Mouse (Mus musculus) lung, postnatal 0 days (tissue): ENCODE measurements around the gene Gm48551. TPM values are rescaled to one million over a fixed set of nuclear protein-coding genes. Genes with fewer than 3 reads are reported as not detected.

ENCODE experiments used
- ATAC-seq: fragments of 200-750 bp; cut with Nextera tagmentation; 2 replicates; pipeline ENCODE4 v1.8.0; 2017; ENCODE audit warnings: moderate library complexity
- DNase-seq: peaks from one replicate; pipeline ENCODE4 v3.0.0-alpha.2; 2016; ENCODE audit warnings: low spot score
- H3K27ac ChIP-seq: fragments of 300-500 bp; sonication (generic); 2 replicates; pipeline ENCODE4 v1.5.1; 2014; ENCODE audit warnings: antibody characterized with exemption, mild to moderate bottlenecking, low read length, mixed read lengths
- H3K27me3 ChIP-seq: fragments of 300-500 bp; sonication (generic); replicated peaks from 2 replicates; pipeline ENCODE4 v1.6.1; 2014; ENCODE audit warnings: low read length, mixed read lengths; ENCODE audit not compliant: insufficient read depth
- H3K36me3 ChIP-seq: fragments of 300-500 bp; sonication (generic); 2 replicates; pipeline ENCODE4 v1.6.1; 2014; ENCODE audit warnings: low read length, mixed read lengths; ENCODE audit not compliant: insufficient read depth
- H3K4me1 ChIP-seq: fragments of 300-500 bp; sonication (generic); 2 replicates; pipeline ENCODE4 v1.6.1; 2014; ENCODE audit warnings: antibody characterized with exemption, low read depth, low read length, mixed read lengths; ENCODE audit not compliant: insufficient read depth
- H3K4me2 ChIP-seq: fragments of 300-500 bp; sonication (generic); replicated peaks from 2 replicates; pipeline ENCODE4 v1.6.1; 2014; ENCODE audit warnings: low read depth, mild to moderate bottlenecking, low read length, moderate library complexity, mixed read lengths
- H3K4me3 ChIP-seq: fragments of 300-500 bp; sonication (generic); 2 replicates; pipeline ENCODE4 v1.5.1; 2014; ENCODE audit warnings: low read depth, low read length
- H3K9ac ChIP-seq: fragments of 300-500 bp; sonication (generic); replicated peaks from 2 replicates; pipeline ENCODE4 v1.6.1; 2014; ENCODE audit warnings: low read depth, mild to moderate bottlenecking
- H3K9me3 ChIP-seq: fragments of 300-500 bp; sonication (generic); 2 replicates; pipeline ENCODE4 v1.6.1; 2016; ENCODE audit warnings: low read length, mixed read lengths
- CTCF ChIP-seq: IDR thresholded peaks from 2 replicates; pipeline ENCODE4 v1.5.1; 2016; ENCODE audit warnings: antibody characterized with exemption, mild to moderate bottlenecking
- EP300 ChIP-seq: IDR thresholded peaks from 2 replicates; pipeline ENCODE4 v1.6.1; 2016; ENCODE audit warnings: antibody characterized with exemption, mild to moderate bottlenecking, control low read depth
- WGBS: fragments of 180-500 bp; shearing (Covaris S2); extraction: QIAGEN DNeasy Blood & Tissue Kit; methylation state at CpG from one replicate; pipeline ENCODE4 v1.1.7; 2014; 5-methylcytosine and 5-hydroxymethylcytosine counted together
- polyA plus RNA-seq: library from polyadenylated mRNA; unstranded; fragments of >200 nt; fragmentation: Nextera tagmentation; extraction: Ambion mirVana; gene quantifications from 2 replicates; pipeline ENCODE4 v1.2.1, GENCODE M21; 2015

Gm48551 gene
- polyA plus RNA-seq, 1 experiment from 2014 or later = 2.4 TPM

- Histone ChIP-seq H3K4me3 (peak overlapping the region; percentile 17), H3K36me3 (peaks cover 15% of the 10 kb centered on the region), H3K4me1 (peaks cover 17% of the 10 kb centered on the region), H3K27me3 (no peaks in the 10 kb centered on the region), H3K9me3 (no peaks in the 10 kb centered on the region), H3K4me2 (peak overlapping the region; percentile 53), H3K9ac (0 out of 2 replicates have a peak overlapping the region, but pooled peaks have one; percentile 12), H3K27ac (peak overlapping the region; percentile 44; the same call in 1 of the 2 replicates)
- TF ChIP-seq CTCF (no peak), EP300 (no peak)
- ATAC-seq (no peak), DNase-seq (no peak)
- 15% methylated on average over 44 of the region's 54 CpGs for WGBS
Measured at GRCm38 (mm10) chr10:81363436-81364346, 20.6 kb upstream of the Gm48551 start.

GRCm38 (mm10) chr10:81364666-81365065, 19.6 kb upstream of the Gm48551 start:
- Histone ChIP-seq H3K4me3 (peak overlapping the region; percentile 17; the same call in 1 of the 2 replicates), H3K27me3 (no peaks in the 10 kb centered on the region), H3K36me3 (peaks cover 25% of the 10 kb centered on the region), H3K4me1 (peaks cover 17% of the 10 kb centered on the region), H3K27ac (no peak overlapping the region), H3K4me2 (peak overlapping the region; percentile 53), H3K9ac (no peak overlapping the region), H3K9me3 (no peaks in the 10 kb centered on the region)
- DNase-seq (no peak), ATAC-seq (no peak)
- 14% methylated on average over 28 of the region's 28 CpGs for WGBS
- TF ChIP-seq EP300 (no peak), CTCF (no peak)

GRCm38 (mm10) chr10:81365073-81365472, 19.2 kb upstream of the Gm48551 start:
- Histone ChIP-seq H3K4me3 (no peak overlapping the region), H3K4me2 (no peak overlapping the region; the same call in 1 of the 2 replicates), H3K27ac (no peak overlapping the region), H3K9ac (no peak overlapping the region), H3K27me3 (no peaks in the 10 kb centered on the region), H3K9me3 (no peaks in the 10 kb centered on the region), H3K36me3 (peaks cover 28% of the 10 kb centered on the region), H3K4me1 (peaks cover 17% of the 10 kb centered on the region)
- ATAC-seq (no peak), DNase-seq (no peak)
- WGBS = 32% methylated on average over 4 of the region's 4 CpGs
- TF ChIP-seq EP300 (no peak), CTCF (no peak)

GRCm38 (mm10) chr10:81365672-81366476, 18.4 kb upstream of the Gm48551 start, which contains the start of gene 4930404N11Rik:
Gene 4930404N11Rik, minus strand, starts transcription at chr10:81365816.
- 25% methylated on average over 12 of the region's 12 CpGs for WGBS
- TF ChIP-seq EP300 = no peak
- TF ChIP-seq CTCF = no peak
- Histone ChIP-seq H3K9me3 (no peaks in the 10 kb centered on the region), H3K4me2 (peak within 1 kb of the TSS; percentile 53), H3K9ac (no peak within 1 kb of the TSS), H3K4me1 (peaks cover 17% of the 10 kb centered on the region), H3K36me3 (peaks cover 32% of the 10 kb centered on the region), H3K27ac (no peak within 1 kb of the TSS), H3K4me3 (0 out of 2 replicates have a peak within 1 kb of the TSS, but pooled peaks have one; percentile 17), H3K27me3 (no peaks in the 10 kb centered on the region)
- DNase-seq = peak; percentile 52
- ATAC-seq = peak; percentile 16; the same call in 1 of the 2 replicates

- no peak overlapping the region for H3K4me2 ChIP-seq
- peaks cover 17% of the 10 kb centered on the region for H3K4me1 ChIP-seq
- DNase-seq (no peak), ATAC-seq (no peak)
- no peaks in the 10 kb centered on the region for H3K9me3 ChIP-seq
- H3K4me3 ChIP-seq = no peak overlapping the region
- no peak overlapping the region for H3K27ac ChIP-seq
- H3K9ac ChIP-seq = no peak overlapping the region
- TF ChIP-seq EP300 (no peak), CTCF (no peak)
- 68% methylated on average over 6 of the region's 6 CpGs for whole genome bisulfite sequencing
- H3K36me3 ChIP-seq = peaks cover 37% of the 10 kb centered on the region
- H3K27me3 ChIP-seq = no peaks in the 10 kb centered on the region
Measured at GRCm38 (mm10) chr10:81366477-81367206, 17.6 kb upstream of the Gm48551 start.
